Mouse (Mus musculus): ENCODE results near the gene Kpna7. TPM values are rescaled to one million over a fixed set of nuclear protein-coding genes. Genes with fewer than 3 reads are reported as not detected.

Gene Kpna7
- total and polyA plus RNA-seq, 3 experiments, result 0.35 to 2.2 TPM; not detected in 1

- Histone ChIP-seq H3K79me2 (ENCODE audit: control insufficient read depth, insufficient read depth, low read length, poor library complexity) (no peaks in the 10 kb centered on the region), H3K4me3 (ENCODE audit: control insufficient read depth in 1 of 2, insufficient read depth in 1 of 2, low read depth in 2 of 2, low read length in 2 of 2) (no peak overlapping the region), H3K4me1 (ENCODE audit: control insufficient read depth in 1 of 2, insufficient read depth in 2 of 2, low read length in 2 of 2) (peaks cover 6 to 9% of the 10 kb centered on the region in 2 experiments; a peak in 3 of 4 replicates), H3K27ac (ENCODE audit: control insufficient read depth, low read depth, low read length) (no peak overlapping the region), H3K9me3 (replicated peaks; ENCODE audit: insufficient read depth, low read length) (no peaks in the 10 kb centered on the region), H3K36me3 (ENCODE audit: control insufficient read depth in 1 of 2, insufficient read depth in 2 of 2, low read length in 2 of 2) (no peaks in the 10 kb centered on the region; a peak in 2 of 4 replicates), H3K27me3 (ENCODE audit: control insufficient read depth in 1 of 2, insufficient read depth in 2 of 2, low read length in 2 of 2) (no peaks in the 10 kb centered on the region), H3K9ac (ENCODE audit: control insufficient read depth, low read depth, low read length, poor library complexity, severe bottlenecking) (no peak overlapping the region)
- DNase-seq (ENCODE audit: low read depth, low spot score), result no peak
- TF ChIP-seq ZNF384 (IDR thresholded peaks at IDR 0.05; ENCODE audit: low read depth, low read length) (peak; percentile 94), MXI1 (IDR thresholded peaks at IDR 0.05; ENCODE audit: low read depth, low read length) (no peak)
These were observed 74.8 kb downstream of the Kpna7 start for GRCm38 (mm10) chr5:145008878-145009659.

GRCm38 (mm10) chr5:145005596-145005995 lies 78.2 kb downstream of the Kpna7 start:
- Histone ChIP-seq H3K4me1 (ENCODE audit: control insufficient read depth in 1 of 2, insufficient read depth in 2 of 2, low read length in 2 of 2) (peaks cover 6 to 11% of the 10 kb centered on the region in 2 experiments; a peak in 3 of 4 replicates), H3K9me3 (replicated peaks; ENCODE audit: insufficient read depth, low read length) (no peaks in the 10 kb centered on the region), H3K36me3 (ENCODE audit: control insufficient read depth in 1 of 2, insufficient read depth in 2 of 2, low read length in 2 of 2) (no peaks in the 10 kb centered on the region; a peak in 2 of 4 replicates), H3K27ac (ENCODE audit: control insufficient read depth, low read depth, low read length) (no peak overlapping the region), H3K9ac (ENCODE audit: control insufficient read depth, low read depth, low read length, poor library complexity, severe bottlenecking) (no peak overlapping the region), H3K27me3 (ENCODE audit: control insufficient read depth in 1 of 2, insufficient read depth in 2 of 2, low read length in 2 of 2) (no peaks in the 10 kb centered on the region), H3K79me2 (ENCODE audit: control insufficient read depth, insufficient read depth, low read length, poor library complexity) (no peaks in the 10 kb centered on the region), H3K4me3 (ENCODE audit: control insufficient read depth in 1 of 2, insufficient read depth in 1 of 2, low read depth in 2 of 2, low read length in 2 of 2) (no peak overlapping the region)
- peak; percentile 40 for DNase-seq (ENCODE audit: low read depth, low spot score)
- TF ChIP-seq ETS1 (IDR thresholded peaks at IDR 0.05; ENCODE audit: low read depth, low read length) (no peak), HCFC1 (IDR thresholded peaks at IDR 0.05; ENCODE audit: low read depth, low read length) (no peak), UBTF (IDR thresholded peaks at IDR 0.05; ENCODE audit: borderline replicate concordance, insufficient read depth, low read depth, low read length) (no peak)

DNA sequence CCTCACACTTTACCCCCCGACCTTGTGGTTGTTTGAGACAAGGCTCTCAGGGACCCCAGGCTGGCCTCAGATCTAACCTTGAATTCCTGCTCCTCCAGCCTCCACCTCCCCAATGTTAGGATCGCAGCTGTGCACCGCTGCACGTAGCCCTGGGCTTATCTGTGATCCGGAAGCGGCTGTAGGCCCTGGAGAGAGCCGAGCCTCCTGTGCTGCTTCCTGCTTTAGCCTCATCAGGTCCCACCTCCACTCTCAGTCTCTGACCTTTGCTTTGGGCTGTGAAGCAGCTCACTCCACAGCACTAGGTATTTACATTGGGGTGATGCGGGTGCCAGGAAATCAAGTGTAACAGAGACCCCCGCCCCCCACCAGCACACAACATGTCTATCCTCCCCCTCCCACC lies 79.3 kb downstream of the Kpna7 start:
- Histone ChIP-seq H3K27me3 (ENCODE audit: control insufficient read depth in 1 of 2, insufficient read depth in 2 of 2, low read length in 2 of 2) (no peaks in the 10 kb centered on the region), H3K36me3 (ENCODE audit: control insufficient read depth in 1 of 2, insufficient read depth in 2 of 2, low read length in 2 of 2) (no peaks in the 10 kb centered on the region; a peak in 2 of 4 replicates), H3K79me2 (ENCODE audit: control insufficient read depth, insufficient read depth, low read length, poor library complexity) (no peaks in the 10 kb centered on the region), H3K9ac (ENCODE audit: control insufficient read depth, low read depth, low read length, poor library complexity, severe bottlenecking) (0 out of 2 replicates have a peak overlapping the region, but pooled peaks have one; percentile 2), H3K4me1 (ENCODE audit: control insufficient read depth in 1 of 2, insufficient read depth in 2 of 2, low read length in 2 of 2) (peaks cover 12% of the 10 kb centered on the region in 2 experiments; a peak in 3 of 4 replicates), H3K9me3 (replicated peaks; ENCODE audit: insufficient read depth, low read length) (no peaks in the 10 kb centered on the region), H3K27ac (ENCODE audit: control insufficient read depth, low read depth, low read length) (no peak overlapping the region), H3K4me3 (ENCODE audit: control insufficient read depth in 1 of 2, insufficient read depth in 1 of 2, low read depth in 2 of 2, low read length in 2 of 2) (peak overlapping the region; percentile 4 to 17; a peak in 3 of 4 replicates)
- DNase-seq (ENCODE audit: low read depth, low spot score), result peak; percentile 73
- peak; percentile 84 for TF ChIP-seq ELF1 (IDR thresholded peaks at IDR 0.05; ENCODE audit: low read depth, low read length)
- TF ChIP-seq E2F4 (IDR thresholded peaks at IDR 0.05; ENCODE audit: borderline replicate concordance, low read depth, low read length), result no peak
- TF ChIP-seq RAD21 (IDR thresholded peaks at IDR 0.05; ENCODE audit: low read depth, low read length), result no peak
- TF ChIP-seq UBTF (IDR thresholded peaks at IDR 0.05; ENCODE audit: borderline replicate concordance, insufficient read depth, low read depth, low read length), result no peak
- peak; percentile 41; the same call in 1 of the 2 replicates for TF ChIP-seq HCFC1 (IDR thresholded peaks at IDR 0.05; ENCODE audit: low read depth, low read length)
- 0 out of 2 replicates have a peak, but pooled peaks have one; percentile 7 for TF ChIP-seq GATA1 (IDR thresholded peaks at IDR 0.05; ENCODE audit: low read depth, low read length)
- no peak for TF ChIP-seq GABPA (IDR thresholded peaks at IDR 0.05; ENCODE audit: low read depth, low read length)
- TF ChIP-seq TAL1 (IDR thresholded peaks at IDR 0.05; ENCODE audit: low read length), result no peak
- no peak for TF ChIP-seq POLR2AphosphoS2 (IDR thresholded peaks at IDR 0.05; ENCODE audit: low read length)
- TF ChIP-seq ZKSCAN1 (IDR thresholded peaks at IDR 0.05; ENCODE audit: low read depth, low read length), result no peak
- no peak for TF ChIP-seq JUND (IDR thresholded peaks at IDR 0.05; ENCODE audit: low read depth, low read length)
- no peak for TF ChIP-seq ZNF384 (IDR thresholded peaks at IDR 0.05; ENCODE audit: low read depth, low read length)
- peak; percentile 71; the same call in 1 of the 2 replicates for TF ChIP-seq ETS1 (IDR thresholded peaks at IDR 0.05; ENCODE audit: low read depth, low read length)
- no peak; the same call in 1 of the 2 replicates for TF ChIP-seq TCF12 (IDR thresholded peaks at IDR 0.05; ENCODE audit: low read depth, low read length)
- TF ChIP-seq ZMIZ1 (IDR thresholded peaks at IDR 0.05; ENCODE audit: low read depth, low read length), result no peak
- no peak for TF ChIP-seq MAFK (IDR thresholded peaks at IDR 0.05; ENCODE audit: borderline replicate concordance, low read depth, low read length)
- TF ChIP-seq EP300 (IDR thresholded peaks at IDR 0.05; ENCODE audit: low read depth in 1 of 2, low read length in 2 of 2), result 0 out of 4 replicates have a peak, but pooled peaks of 1 of the 2 experiments have one; percentile 13
- TF ChIP-seq MAX (IDR thresholded peaks at IDR 0.05; ENCODE audit: low read length), result no peak
- no peak for TF ChIP-seq ZC3H11A (IDR thresholded peaks at IDR 0.05; ENCODE audit: low read depth, low read length)
- no peak for TF ChIP-seq MYB (IDR thresholded peaks at IDR 0.05; ENCODE audit: low read depth, low read length)
- TF ChIP-seq NRF1 (IDR thresholded peaks at IDR 0.05; ENCODE audit: insufficient read depth, low read depth, low read length, poor library complexity, severe bottlenecking), result no peak

Measured in MEL (cell line).